Mouse (Mus musculus): ENCODE measurements around the gene Acadvl.

- TF ChIP-seq CTCF (IDR thresholded peaks at IDR 0.05; ENCODE audit: insufficient read depth, low read depth, low read length) (no peak), POLR2A (IDR thresholded peaks at IDR 0.05; ENCODE audit: insufficient read depth, low read depth, low read length) (no peak)
These were observed 15.6 kb upstream of the Acadvl start for GRCm38 (mm10) chr11:70030651-70031320.

All from olfactory bulb, adult 2 months (tissue).